Mouse (Mus musculus) retina, postnatal 1 day (tissue): ENCODE data around the gene Zfp148.

Source experiments
- DNase-seq: peaks from one replicate; pipeline ENCODE4 v3.0.0-alpha.2; 2012

Gene Zfp148

GRCm38 (mm10) chr16:33379944-33380881, at the start of gene Zfp148:
Zfp148 (plus strand) TSS chr16:33380836.
- peak; percentile 96 for DNase-seq

DNA sequence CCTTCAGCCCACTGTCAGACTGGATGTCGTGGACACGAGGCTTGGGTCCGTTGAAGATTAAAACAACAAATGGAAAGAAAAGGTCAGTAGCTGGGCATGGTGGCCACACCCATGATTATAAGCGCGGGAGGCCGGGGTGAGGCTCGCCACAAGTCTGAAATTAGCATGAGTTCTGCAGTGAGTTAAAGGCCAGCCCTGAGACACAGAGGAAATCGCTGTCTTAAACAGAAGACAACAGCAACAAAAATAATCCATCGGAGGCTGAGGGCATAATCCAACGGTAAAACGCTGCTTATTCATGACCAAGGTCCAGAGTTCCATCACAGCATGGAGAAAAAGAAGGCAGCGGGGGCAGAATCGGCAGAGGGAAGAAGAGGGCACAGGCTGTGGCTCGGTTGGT, 47.6 kb upstream of the Zfp148 start:
- no peak for DNase-seq

GRCm38 (mm10) chr16:33337177-33337576, 43.5 kb upstream of the Zfp148 start:
- DNase-seq = peak; percentile 84

- DNase-seq = no peak
Measured at GRCm38 (mm10) chr16:33337681-33338080, 43.0 kb upstream of the Zfp148 start.

DNA sequence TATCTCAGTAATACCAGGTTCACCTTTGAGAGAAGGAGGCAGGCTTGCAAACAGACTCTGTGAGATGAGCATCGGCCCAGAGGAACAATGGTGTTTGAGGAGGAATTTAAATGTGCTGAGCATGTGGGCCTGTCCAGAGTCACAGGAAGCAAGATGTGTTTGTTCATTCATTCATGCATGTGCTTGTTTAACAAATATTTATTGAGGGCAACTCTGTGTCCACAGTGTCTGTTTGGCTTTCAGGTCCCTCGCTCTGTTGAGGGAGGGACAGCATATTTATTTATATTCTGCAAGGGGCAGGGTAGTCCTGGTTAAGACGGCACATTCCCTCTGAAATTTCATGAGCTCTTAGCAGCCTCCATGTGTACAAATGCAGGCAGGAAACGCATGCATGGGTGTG, 42.1 kb upstream of the Zfp148 start:
- DNase-seq = no peak

- DNase-seq = no peak
Measured at GRCm38 (mm10) chr16:33339476-33339875, 41.2 kb upstream of the Zfp148 start.

- DNase-seq = no peak
Measured at GRCm38 (mm10) chr16:33342356-33342755, 38.3 kb upstream of the Zfp148 start.

DNA sequence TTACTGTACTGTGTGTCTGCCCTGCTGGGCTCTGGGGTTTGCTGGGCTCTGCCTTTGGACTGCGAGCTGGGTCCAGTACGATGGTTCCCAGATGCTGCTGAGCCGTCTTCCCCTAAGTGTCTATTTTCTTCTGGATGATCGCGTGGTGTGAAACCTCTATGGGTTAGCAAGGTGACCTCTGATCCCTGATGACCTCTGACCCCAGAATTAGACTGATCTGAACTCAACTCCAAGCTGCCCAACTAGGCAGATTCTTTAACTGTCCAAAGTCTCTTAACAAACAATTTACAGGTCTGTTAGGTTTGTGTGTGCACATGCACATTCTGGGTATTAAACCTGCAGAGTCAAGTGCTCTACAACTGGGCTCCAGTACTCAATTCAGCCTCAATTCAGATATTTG, 37.5 kb upstream of the Zfp148 start:
- no peak for DNase-seq

DNA sequence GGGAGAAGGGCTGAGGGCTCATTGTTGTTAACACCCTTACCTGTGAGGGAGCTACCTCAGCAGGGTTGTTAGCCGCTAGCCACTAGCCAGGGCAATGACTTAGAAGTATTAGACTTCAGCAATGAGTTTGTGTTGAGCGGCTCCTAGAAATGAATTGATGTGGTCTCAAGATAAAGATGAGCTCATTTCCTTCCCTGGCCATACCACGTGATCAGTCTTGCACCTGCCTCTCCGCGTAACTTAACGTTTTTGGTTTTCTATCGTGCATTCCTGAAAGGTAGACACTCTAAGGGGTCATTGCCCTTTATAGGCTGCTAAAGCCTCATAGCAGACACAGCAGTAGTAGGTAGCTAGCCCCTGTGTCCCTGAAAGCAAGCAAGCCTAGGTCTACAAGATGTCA, 37.0 kb upstream of the Zfp148 start:
- no peak for DNase-seq

DNA sequence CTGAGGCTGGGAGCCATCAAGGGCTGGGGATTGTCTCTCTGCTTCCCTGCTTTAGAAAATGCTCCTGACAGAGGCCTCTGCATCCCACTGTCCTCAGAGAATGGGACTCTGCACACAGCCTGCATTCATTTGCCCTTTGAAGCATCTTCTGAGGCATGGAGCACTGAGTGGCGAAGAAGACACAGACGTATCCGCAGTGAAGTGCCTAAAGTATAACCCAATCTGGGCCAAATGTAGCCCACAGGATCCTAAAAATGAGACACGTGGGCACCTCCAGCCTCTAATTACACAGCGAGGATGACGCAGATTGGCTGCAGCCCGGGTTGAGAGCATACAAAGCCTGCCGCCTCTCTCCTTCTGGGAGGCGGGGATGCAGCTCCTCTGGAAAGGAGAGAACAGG, 36.3 kb upstream of the Zfp148 start:
- DNase-seq = peak; percentile 35

GRCm38 (mm10) chr16:33344875-33345274, 35.8 kb upstream of the Zfp148 start:
- peak; percentile 5 for DNase-seq

GRCm38 (mm10) chr16:33346376-33346775, 34.3 kb upstream of the Zfp148 start:
- no peak for DNase-seq

DNA sequence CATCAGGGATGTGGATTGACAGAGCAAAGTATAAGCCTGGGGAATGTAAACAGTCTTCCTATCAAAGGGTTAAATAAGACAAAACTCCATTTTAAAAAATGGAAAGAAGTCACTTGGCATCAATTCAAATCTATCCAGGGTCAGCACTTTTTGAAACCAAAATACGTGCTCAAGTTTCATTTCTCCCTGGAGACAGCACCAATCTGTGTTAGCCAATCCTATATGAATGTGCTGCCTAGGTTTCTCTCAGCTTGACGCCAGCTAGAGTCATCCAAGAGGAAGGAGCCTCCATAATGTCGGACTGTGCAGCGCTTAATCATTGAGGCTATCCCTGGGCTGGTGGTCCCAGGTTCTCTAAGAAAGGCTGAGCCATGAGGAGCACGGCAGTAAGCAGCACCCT, 33.5 kb upstream of the Zfp148 start:
- no peak for DNase-seq

- DNase-seq = no peak
Measured at GRCm38 (mm10) chr16:33357805-33358204, 22.8 kb upstream of the Zfp148 start.

DNA sequence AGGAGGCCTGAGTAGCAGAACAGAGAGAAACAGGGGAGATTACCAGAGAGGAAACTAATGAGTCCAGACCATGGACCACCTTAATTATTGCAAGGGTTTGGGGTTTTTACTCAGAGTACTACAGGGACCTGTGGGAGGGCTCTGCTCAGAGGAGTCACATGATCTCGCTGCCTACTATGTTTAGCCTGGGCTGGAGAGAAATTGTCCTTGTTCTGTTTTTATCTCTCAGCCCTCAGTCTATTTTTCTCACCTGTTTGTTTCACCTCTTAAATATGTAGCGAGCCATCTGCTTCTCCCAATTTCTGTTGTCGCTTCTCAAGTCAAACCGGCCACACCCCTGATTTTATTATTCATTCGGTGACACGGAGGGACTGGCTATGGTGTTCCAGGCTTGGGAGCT, 14.9 kb upstream of the Zfp148 start:
- no peak for DNase-seq

GRCm38 (mm10) chr16:33368632-33369031, 12.0 kb upstream of the Zfp148 start:
- no peak for DNase-seq

DNA sequence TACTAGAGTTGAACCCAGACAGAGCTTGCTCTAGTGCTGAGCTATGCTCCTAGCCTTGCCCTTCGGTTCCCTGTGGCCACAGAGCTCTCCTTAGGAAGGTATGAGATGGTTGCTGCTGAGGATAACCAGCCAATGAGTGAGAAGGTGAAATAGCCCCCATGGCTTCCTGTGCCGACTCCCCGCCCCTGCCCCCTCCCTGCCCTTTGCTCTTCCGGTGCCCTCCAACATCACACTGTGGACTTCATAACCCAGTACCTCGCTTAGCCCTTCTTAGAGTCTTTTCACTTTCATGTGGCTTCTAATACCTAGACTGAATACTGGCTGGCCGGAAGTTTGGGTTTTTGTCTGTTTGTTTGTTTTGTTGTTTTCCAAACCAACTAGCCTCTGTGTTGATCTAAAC, 9.8 kb upstream of the Zfp148 start:
- DNase-seq = no peak

DNA sequence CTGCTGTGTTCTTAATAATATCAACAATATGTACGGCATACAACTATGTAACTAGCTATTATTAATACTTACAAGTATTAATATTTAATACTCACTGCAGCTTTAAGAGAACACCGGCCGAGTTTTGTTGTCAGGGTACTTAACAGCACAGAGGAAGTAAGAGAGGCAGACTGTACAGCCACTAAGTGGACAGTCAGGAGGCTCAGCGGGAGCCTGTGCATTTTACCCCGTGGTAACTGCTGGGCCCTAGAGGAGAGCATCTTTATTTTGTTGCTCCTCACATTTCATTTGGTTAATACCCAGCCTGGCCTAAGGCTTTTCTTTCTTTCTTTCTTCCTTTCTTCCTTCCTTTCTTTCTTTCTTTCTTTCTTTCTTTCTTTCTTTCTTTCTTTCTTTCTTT, 8.0 kb upstream of the Zfp148 start:
- no peak for DNase-seq

GRCm38 (mm10) chr16:33373326-33373725, 7.3 kb upstream of the Zfp148 start:
- DNase-seq = no peak

GRCm38 (mm10) chr16:33376266-33376665, 4.4 kb upstream of the Zfp148 start:
- DNase-seq = no peak

DNA sequence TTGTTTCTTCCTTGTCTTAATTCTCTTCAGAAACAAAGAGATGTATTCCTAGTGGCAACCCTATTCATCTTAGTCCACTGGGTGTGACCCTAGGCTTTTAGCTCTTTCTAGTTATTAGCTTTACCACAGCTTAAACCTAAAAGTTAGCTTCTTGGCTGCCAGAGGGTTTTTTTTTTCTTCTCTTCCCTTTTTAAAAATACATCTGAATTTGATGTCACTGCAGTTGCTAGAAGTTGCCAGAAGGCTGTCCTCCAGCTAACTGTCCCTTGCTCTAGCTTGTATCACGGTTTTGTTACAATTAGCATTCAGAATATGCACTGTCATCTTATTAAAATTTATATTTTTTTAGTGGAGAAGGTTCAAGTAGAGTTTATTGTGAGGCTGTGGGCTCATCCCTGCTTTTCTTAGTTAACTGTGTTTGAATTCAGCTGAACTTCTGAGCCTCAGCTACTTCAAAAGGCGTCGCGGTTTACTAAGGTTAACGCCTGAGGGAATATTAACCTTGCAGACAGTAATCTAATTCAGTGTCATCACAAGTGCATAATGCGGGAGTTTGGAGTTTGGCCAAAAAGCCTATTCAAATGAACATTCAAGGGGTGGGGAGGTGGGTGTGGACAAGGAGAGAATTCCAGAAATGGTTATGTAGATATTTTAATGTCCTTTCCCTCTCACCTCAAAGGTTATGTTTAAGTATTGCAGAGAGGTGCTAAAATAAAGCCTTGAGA, 1.3 kb upstream of the Zfp148 start:
- peak; percentile 66 for DNase-seq

- DNase-seq = peak; percentile 68
Measured at GRCm38 (mm10) chr16:33380882-33381613, 412 bp downstream of the Zfp148 start.

GRCm38 (mm10) chr16:33381614-33382245, 1.1 kb downstream of the Zfp148 start:
- peak; percentile 40 for DNase-seq
